Mouse (Mus musculus): ENCODE measurements around the gene Bak1.

Gene Bak1

GRCm38 (mm10) chr17:27028909-27029308 is at the start of gene Bak1:
Gene Bak1, minus strand, starts transcription at chr17:27029009.
- DNase-seq = no peak

- no peak for DNase-seq
Measured at GRCm38 (mm10) chr17:27078499-27078898, 49.7 kb upstream of the Bak1 start.

GRCm38 (mm10) chr17:27077920-27078319 is 49.1 kb upstream of the Bak1 start:
- DNase-seq = no peak

- DNase-seq = no peak
Measured at GRCm38 (mm10) chr17:27077133-27077532, 48.3 kb upstream of the Bak1 start.

DNA sequence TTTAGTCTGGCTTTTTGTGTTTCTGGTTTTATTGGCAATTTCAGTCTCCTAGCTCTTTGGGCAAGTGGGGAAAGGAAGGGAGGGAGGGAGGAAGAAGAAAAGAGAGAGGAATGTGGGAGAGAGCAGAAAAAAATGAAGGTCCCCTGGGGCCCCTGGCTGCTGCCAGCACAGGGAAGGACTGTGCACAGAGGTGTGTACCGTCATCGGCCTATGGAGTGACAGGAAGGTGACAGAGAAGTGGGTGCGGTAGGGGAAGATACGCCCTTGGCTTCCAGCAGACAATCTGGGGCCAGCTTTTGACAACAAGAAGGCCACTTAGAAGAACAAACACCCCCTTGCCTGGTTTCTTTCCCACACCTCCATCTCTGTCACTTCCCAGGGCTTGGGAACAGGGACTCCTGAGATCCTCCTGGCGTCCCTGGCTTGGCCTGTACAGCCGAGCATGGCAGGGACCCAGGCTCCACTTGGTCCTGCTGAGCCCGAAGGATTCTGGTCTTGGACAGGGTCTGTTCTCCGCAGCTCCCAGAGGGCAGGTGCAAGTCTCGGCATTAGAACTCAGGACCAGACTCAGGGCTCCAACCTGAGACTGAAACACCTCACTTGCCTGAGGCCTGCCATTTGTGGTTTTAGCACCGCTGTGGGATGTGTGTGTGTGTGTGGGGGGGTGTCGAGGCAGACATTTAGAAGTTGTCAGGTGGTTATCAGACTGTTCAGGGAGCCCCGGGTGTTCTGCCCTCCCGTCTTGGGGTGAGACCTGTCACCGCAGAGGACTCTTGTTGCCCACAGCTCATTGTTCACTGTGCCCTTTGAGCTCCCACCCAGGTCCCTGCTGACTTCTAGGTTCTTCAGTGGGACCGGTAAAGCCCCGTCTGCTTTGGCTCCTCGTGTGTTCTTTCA is 46.3 kb upstream of the Bak1 start:
- no peak for DNase-seq

- no peak for DNase-seq
Measured at GRCm38 (mm10) chr17:27074236-27074635, 45.4 kb upstream of the Bak1 start.

DNA sequence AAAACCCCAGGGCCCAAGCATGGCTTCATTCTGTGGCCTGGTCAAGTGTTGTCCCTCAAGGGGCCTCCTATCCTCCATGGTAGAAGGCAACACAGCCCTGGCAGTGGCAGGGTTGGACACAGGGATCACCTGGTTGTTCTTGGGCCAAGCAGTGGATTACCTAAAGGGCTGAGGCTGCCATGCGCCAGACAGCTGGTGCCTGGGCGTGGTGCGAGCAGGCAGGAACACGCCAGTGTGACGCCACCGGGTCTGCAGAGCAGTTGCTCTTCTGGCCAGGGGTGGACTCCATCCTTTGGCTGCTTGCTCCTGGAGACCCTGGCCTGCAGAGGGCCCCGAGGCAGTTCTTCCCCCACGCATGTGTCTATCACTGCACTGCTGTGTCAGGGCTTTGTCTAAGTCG is 45.0 kb upstream of the Bak1 start:
- no peak for DNase-seq

DNA sequence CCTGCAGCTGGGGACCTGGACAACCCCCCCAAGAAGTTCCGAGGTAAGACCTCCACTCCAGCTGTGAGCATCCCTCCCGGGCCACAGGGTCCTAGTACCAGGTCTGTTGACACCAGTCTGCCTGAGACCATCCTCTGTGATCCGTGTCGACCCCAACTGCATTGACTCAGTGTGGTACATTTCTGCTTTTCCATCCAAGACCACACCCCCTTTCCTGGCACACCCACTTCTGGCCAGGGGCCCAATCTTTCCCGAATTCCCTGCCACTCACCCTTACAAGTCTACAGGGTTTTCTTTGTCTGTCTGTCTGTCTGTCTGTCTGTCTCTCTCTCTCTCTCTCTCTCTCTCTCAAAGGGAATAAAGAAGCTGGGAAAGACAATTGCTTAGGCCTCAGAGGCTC is 44.3 kb upstream of the Bak1 start:
- DNase-seq = no peak

DNA sequence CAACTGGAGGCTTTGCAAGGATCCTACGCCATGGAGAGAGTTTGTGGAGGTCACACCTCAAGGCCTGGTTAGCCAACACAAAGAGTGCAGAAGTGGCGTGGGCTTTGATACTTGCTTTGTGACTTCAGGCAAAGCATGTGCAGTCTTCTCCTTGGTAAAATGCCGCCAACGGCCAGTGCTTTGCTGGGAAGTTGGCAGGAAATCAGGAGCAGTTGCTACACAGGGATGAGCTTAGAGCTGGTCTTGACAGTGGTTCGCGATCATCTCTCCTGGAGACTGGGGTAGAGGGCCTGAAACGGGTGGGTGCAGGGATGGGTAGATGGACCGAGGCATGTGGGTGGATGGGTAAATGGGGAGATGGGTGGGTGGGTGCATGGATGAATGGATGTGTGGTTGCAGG is 43.6 kb upstream of the Bak1 start:
- peak; percentile 26 for DNase-seq

- no peak for DNase-seq
Measured at GRCm38 (mm10) chr17:27071630-27072029, 42.8 kb upstream of the Bak1 start.

GRCm38 (mm10) chr17:27070913-27071312 is 42.1 kb upstream of the Bak1 start:
- DNase-seq = no peak

- DNase-seq = no peak
Measured at GRCm38 (mm10) chr17:27069071-27069470, 40.3 kb upstream of the Bak1 start.

DNA sequence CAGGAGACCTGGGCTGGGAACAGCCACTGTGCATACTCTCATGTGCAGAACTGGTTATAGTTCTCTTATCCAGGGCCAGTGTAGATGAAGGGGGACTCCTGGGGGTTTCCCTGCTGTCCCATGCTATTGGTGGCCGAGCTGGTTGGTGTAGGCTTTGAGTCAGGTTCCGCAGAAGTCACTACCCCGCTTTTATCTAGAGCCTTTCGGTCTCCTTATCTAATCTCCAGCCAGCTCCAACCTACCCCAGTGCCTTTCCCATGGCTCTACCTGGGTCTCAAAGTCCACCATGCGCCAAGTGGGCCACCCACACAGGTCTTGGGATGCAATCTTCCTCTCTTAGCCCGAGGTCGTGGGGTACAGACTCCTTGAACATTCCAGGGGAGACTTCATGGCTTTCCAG is 37.3 kb upstream of the Bak1 start:
- no peak for DNase-seq

DNA sequence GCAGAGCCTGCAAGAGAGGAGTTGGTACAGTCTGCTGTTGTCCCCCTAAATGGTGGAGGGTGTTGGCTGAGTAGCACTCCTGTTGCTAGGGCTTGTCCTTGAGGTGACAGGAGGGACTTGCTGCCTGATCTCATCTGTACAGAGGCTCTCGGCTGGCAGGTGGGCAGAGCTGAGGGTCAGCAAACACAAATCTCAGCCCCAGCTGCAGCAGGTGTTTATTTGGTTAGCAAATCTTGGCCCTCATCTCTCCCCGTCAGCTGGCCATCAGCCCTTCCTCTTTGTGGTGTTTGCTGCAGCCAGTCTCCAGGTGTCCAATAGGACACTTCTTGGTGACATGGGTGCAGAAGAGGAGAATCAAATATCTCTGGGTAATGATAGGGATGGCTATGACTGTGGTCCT is 35.4 kb upstream of the Bak1 start:
- DNase-seq = no peak

DNA sequence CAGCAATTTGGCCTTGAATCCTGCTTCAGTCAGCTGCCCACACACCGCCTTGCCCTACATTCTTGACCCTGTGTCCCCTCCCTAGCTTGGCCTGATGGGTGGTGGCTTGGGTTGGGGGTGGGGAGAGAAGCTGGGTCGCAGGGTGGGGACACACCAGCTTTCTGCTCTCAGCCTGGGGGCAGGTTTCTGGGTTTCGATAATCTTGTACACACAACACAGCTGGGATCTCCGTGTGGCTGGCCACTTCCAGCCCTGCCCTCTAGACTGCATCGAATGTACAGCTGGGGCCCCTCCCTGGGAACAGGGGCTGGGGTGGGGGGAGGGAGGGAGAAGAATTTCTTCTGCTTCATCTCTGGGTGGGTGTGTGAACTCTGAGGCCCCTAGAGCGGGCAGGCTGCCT is 34.9 kb upstream of the Bak1 start:
- no peak for DNase-seq

- DNase-seq = no peak
Measured at GRCm38 (mm10) chr17:27062684-27063083, 33.9 kb upstream of the Bak1 start.

GRCm38 (mm10) chr17:27061727-27062126 is 32.9 kb upstream of the Bak1 start:
- DNase-seq = no peak

GRCm38 (mm10) chr17:27060698-27061097 is 31.9 kb upstream of the Bak1 start:
- no peak for DNase-seq

- no peak for DNase-seq
Measured at GRCm38 (mm10) chr17:27057517-27058055, 28.8 kb upstream of the Bak1 start.

DNA sequence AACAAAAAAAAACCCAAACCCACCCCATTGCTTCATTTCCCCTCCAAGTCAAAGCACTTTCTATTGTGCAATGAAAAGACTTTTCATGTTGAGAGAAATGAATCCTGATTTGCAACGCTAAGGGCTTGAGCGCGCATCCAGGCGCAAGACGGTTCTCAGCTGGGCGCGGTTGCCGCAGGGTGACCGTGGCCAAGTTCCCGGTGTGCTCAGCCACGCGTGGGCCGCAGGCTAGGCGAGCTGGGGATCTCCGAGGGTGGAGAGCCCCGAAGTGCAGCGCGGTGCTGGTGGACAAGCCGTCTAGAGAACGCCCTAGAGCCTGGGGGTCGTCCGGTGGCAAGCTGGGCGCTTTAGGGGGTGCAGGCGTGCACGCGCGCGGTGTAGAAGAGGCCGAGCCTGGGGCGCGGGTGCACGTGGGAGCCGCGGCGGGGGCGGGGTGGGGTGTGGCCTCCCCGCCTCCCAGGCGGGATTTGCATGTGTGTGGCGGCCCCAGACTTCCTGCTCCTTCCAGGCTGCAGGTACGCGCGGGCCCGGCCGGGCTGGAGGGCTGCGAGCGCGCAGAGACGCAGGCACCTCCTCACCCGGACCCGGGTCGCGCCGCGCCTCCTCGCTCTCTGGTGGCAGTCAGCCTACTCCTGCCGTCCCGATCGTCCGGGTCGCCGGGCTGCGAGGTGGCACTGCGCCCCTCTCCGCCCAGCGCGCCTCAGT is 28.2 kb upstream of the Bak1 start, which contains the start of gene Itpr3:
Gene Itpr3, plus strand, starts transcription at position 493 of the 705 bp plus-strand sequence.
- DNase-seq = peak; percentile 31

DNA sequence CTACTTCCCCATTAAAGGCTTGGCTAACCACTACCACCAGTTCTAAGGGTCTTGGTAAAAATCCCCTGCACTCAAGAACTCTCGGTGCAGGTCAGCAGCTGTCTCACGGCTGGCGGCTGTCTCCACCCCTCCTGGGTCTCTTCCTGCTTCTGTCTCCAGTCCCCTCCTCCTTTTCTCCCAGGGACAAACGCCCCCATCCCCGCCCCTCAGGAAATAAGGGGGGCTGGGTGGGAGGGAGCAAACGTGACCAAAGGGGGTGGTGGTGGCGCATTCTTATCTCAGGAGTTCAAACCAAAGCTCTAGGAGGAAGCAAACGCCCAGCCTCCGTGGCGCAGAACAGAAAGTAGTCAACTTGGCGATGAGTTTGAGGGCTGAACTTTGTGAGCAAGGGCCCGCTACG is 27.4 kb upstream of the Bak1 start:
- no peak for DNase-seq

DNA sequence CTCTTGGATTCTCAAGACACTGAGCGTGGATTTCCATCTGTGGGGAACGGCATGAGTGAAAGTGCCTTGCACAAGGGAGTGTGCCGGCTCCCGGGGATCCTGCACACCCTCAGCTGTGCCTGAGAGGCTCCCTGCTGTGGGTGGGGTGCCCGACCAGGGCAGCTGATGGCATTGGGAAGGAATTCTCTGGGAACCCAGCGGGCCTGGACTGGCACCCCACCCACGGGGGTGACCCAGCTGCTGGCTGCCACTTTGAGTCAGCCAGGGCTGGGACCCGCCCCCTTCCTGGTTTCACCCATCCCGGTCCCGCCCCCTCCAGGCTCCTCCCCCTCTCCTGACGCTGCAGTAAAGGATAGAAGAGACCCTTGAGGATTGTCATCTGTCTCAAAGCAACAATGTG is 22.7 kb upstream of the Bak1 start:
- DNase-seq = no peak

GRCm38 (mm10) chr17:27050853-27051252 is 22.0 kb upstream of the Bak1 start:
- no peak for DNase-seq
